Mouse (Mus musculus) embryonic fibroblast, embryonic 13.5 days (primary cell): ENCODE measurements around the gene Papss1.

ENCODE experiments used
- CTCF ChIP-seq: IDR thresholded peaks from 2 replicates; pipeline ENCODE4 v1.5.1; 2011; ENCODE audit warnings: mild to moderate bottlenecking, control low read depth, low read length, moderate library complexity, borderline replicate concordance; ENCODE audit not compliant: insufficient read depth
- POLR2A ChIP-seq: IDR thresholded peaks from 2 replicates; pipeline ENCODE4 v1.6.1; 2011; ENCODE audit warnings: low read depth, mild to moderate bottlenecking, control low read depth, low read length, moderate library complexity

DNA sequence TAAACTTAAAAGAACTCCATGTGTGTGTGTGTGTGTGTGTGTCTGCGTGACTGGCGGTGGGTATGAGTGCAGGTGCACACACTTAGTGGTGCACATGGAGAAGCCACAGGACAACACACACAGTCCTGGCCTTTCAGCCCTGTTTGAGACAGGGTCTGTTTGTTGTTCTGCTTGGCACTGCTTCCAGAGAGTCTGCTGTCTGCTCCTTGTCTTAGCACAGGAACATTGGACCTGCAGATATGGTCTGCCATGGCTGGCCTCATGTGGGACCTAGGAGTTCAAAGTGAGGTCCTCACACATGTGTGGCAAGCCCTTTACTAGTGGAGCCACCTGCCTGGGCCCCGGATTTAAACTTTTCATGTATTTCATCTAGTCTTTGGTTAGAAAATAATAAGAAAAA lies 72.4 kb downstream of the Papss1 start:
- TF ChIP-seq POLR2A (no peak), CTCF (no peak)
